Mouse (Mus musculus) stomach, embryonic 15.5 days (tissue): Measurements from ENCODE around the gene Eif3i. TPM values are rescaled to one million over a fixed set of nuclear protein-coding genes. Genes with fewer than 3 reads are reported as not detected.

Experiments
- ATAC-seq: fragments of 200-750 bp; cut with Nextera tagmentation; 2 replicates; pipeline ENCODE4 v1.8.0; 2017; ENCODE audit warnings: low read depth, moderate number of reproducible peaks, moderate TSS enrichment; ENCODE audit not compliant: insufficient read depth, low FRiP score
- H3K27ac ChIP-seq: fragments of 300-500 bp; sonication (generic); 2 replicates; pipeline ENCODE4 v1.5.1; 2015; ENCODE audit warnings: mild to moderate bottlenecking, inconsistent platforms
- H3K27me3 ChIP-seq: fragments of 300-500 bp; sonication (generic); replicated peaks from 2 replicates; pipeline ENCODE4 v1.6.1; 2015; ENCODE audit warnings: inconsistent platforms
- H3K36me3 ChIP-seq: fragments of 300-500 bp; sonication (generic); 2 replicates; pipeline ENCODE4 v1.6.1; 2015; ENCODE audit warnings: inconsistent platforms
- H3K4me1 ChIP-seq: fragments of 300-500 bp; sonication (generic); 2 replicates; pipeline ENCODE4 v1.6.1; 2015; ENCODE audit warnings: inconsistent platforms
- H3K4me2 ChIP-seq: fragments of 300-500 bp; sonication (generic); 2 replicates; pipeline ENCODE4 v1.6.1; 2015; ENCODE audit warnings: mild to moderate bottlenecking, inconsistent platforms
- H3K4me3 ChIP-seq: fragments of 300-500 bp; sonication (generic); replicated peaks from 2 replicates; pipeline ENCODE4 v1.5.1; 2015; ENCODE audit warnings: inconsistent platforms
- H3K9ac ChIP-seq: fragments of 300-500 bp; sonication (generic); 2 replicates; pipeline ENCODE4 v1.6.1; 2015; ENCODE audit warnings: inconsistent platforms
- H3K9me3 ChIP-seq: fragments of 300-500 bp; sonication (generic); 2 replicates; pipeline ENCODE4 v1.6.1; 2016; ENCODE audit warnings: inconsistent platforms
- WGBS: fragments of 180-500 bp; shearing (Covaris S2); methylation state at CpG from one replicate; pipeline ENCODE4 v1.1.7; 2015; 5-methylcytosine and 5-hydroxymethylcytosine counted together
- polyA plus RNA-seq: library from polyadenylated mRNA; unstranded; fragments of >200 nt; fragmentation: Nextera tagmentation; extraction: Ambion mirVana; gene quantifications from 2 replicates; pipeline ENCODE4 v1.2.1, GENCODE M21; 2015

Eif3i gene
- 263 and 265 TPM in 2 replicates for polyA plus RNA-seq

DNA sequence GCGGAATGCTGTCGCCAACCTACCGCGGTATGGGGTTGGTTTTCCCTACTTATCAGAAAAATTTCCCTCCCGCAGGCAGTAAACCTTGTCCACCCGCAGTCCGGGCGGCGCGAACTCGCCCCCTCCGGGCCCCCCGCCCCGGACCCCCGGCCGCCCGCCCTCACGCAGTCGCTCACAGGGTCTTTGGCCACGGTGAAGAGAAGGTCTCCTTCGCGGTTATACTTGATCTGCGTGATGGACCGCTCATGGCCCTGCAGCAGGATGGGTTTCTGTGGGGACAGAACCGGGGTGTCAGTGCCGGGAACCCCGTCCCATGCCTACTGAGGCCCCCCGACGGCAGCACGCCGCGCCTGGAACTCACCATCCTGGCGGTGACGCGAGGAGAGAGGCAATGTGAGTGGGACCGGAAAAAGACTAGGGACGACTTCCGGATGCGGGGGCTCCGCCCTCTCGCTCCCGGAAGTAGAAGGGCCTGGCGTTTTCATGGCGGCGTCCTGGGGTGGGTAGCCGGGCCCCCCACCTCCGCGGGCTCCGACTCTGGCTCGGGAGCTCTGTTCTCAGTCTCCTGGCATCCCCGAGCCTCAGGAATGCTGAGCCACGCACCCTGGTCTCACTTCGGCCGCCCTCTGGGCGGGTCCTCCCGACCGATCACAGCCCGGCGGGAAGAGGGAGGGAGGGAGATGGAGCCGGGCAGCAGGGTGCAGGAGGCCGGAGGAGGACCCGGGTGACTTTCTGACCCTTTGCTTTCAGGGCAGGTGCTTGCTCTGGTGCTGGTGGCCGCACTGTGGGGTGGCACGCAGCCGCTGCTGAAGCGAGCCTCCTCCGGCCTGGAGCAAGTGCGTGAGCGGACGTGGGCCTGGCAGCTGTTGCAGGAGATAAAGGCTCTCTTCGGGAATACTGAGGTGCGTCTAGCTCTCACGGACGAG, at the start of gene Eif3i, which contains the start of gene Tmem234:
Eif3i (minus strand) TSS at position 416 of the 926 bp plus-strand sequence.
Tmem234 (plus strand) TSS at position 436 of the 926 bp plus-strand sequence.
- H3K36me3 ChIP-seq = peaks cover 24% of the 10 kb centered on the region; the same call in 1 of the 2 replicates
- WGBS = under 1% methylated on average over 72 of the region's 74 CpGs
- peak within 1 kb of the TSS; percentile 76 for H3K27ac ChIP-seq

DNA sequence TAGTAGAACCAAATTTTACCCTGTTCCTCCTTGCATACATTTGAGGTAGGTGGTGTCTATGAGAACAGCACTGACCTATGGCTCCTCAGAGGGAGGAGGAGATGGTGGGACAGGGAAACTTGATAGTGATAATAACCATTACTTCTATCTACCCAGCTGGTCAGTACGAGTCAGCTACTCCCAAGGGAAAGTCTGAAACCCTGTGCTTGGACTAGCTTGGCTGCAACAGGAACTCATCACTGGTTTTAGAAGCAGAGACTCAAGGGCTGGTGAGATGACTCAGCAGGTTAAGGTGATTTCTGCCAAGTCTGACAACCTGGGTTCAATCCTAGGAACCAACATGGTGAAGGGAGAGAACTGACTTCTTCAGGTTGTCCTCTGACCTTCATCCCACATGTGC, 48.2 kb upstream of the Eif3i start:
- WGBS = 70% methylated on average over 1 of the region's 1 CpGs
- no peak overlapping the region for H3K9ac ChIP-seq
- H3K27ac ChIP-seq = no peak overlapping the region
- no peaks in the 10 kb centered on the region for H3K9me3 ChIP-seq
- H3K4me2 ChIP-seq = no peak overlapping the region
- H3K27me3 ChIP-seq = no peaks in the 10 kb centered on the region
- no peak overlapping the region for H3K4me3 ChIP-seq
- no peaks in the 10 kb centered on the region for H3K4me1 ChIP-seq
- peaks cover 55% of the 10 kb centered on the region for H3K36me3 ChIP-seq
- no peak for ATAC-seq

More for the DNA sequence above, at the start of gene Eif3i, which contains the start of gene Tmem234:
- ATAC-seq = peak; percentile 87
- peak within 1 kb of the TSS; percentile 93 for H3K9ac ChIP-seq
- peaks cover 28% of the 10 kb centered on the region for H3K4me1 ChIP-seq
- H3K9me3 ChIP-seq = no peaks in the 10 kb centered on the region
- peak within 1 kb of the TSS; percentile 97 for H3K4me3 ChIP-seq
- H3K4me2 ChIP-seq = peak within 1 kb of the TSS; percentile 79
- H3K27me3 ChIP-seq = no peaks in the 10 kb centered on the region

DNA sequence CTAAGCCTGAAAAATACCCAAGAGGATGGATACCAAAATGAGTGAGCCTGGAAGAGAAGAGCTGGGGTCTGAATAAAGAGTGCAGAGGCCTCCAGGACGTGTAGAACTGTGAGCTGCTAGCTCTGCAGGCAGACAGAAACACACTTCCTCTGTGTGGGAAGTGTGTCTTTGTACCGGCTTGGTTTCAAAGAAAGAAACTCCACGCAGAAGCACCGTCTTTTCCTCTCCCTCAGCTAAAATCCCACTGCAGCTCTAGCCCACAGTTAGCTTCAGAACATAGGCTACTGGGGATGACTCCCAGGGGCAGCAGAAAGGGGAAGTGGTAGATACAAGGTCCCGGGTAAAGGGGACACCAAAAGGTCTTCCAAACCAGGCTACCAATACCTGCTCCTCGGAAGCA, 44.8 kb upstream of the Eif3i start:
- no peaks in the 10 kb centered on the region for H3K27me3 ChIP-seq
- H3K36me3 ChIP-seq = peaks cover 40% of the 10 kb centered on the region
- no peaks in the 10 kb centered on the region for H3K9me3 ChIP-seq
- no peak for ATAC-seq
- H3K9ac ChIP-seq = no peak overlapping the region
- 85% methylated on average over 6 of the region's 6 CpGs for WGBS
- no peak overlapping the region for H3K4me3 ChIP-seq
- no peak overlapping the region for H3K4me2 ChIP-seq
- no peaks in the 10 kb centered on the region for H3K4me1 ChIP-seq
- H3K27ac ChIP-seq = no peak overlapping the region

DNA sequence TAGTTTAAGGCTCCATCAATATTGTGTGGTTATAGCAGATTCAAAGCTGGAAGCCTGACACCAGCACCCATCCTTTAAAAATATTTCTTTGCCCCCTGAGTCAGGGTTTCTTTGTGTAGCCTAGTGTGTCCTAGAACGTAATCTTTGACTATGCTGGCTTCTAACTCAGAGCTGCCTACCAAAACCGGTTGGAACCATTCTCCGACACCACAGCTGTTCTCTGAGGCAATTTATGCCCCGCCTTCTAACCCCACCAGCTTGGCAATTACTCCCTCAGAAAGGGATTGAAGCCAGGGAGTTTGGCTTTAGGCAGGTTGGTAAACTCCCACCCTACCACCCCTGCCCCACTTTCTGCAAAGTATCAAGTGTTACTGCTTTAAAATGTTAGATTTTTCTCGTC, 41.3 kb upstream of the Eif3i start:
- Histone ChIP-seq H3K27ac (0 out of 2 replicates have a peak overlapping the region, but pooled peaks have one; percentile 2), H3K4me3 (no peak overlapping the region), H3K9me3 (no peaks in the 10 kb centered on the region), H3K4me2 (peak overlapping the region; percentile 78; the same call in 1 of the 2 replicates), H3K9ac (no peak overlapping the region), H3K27me3 (no peaks in the 10 kb centered on the region), H3K4me1 (peaks cover 13% of the 10 kb centered on the region), H3K36me3 (peaks cover 23% of the 10 kb centered on the region)
- no peak for ATAC-seq
- 42% methylated on average over 5 of the region's 5 CpGs for WGBS

DNA sequence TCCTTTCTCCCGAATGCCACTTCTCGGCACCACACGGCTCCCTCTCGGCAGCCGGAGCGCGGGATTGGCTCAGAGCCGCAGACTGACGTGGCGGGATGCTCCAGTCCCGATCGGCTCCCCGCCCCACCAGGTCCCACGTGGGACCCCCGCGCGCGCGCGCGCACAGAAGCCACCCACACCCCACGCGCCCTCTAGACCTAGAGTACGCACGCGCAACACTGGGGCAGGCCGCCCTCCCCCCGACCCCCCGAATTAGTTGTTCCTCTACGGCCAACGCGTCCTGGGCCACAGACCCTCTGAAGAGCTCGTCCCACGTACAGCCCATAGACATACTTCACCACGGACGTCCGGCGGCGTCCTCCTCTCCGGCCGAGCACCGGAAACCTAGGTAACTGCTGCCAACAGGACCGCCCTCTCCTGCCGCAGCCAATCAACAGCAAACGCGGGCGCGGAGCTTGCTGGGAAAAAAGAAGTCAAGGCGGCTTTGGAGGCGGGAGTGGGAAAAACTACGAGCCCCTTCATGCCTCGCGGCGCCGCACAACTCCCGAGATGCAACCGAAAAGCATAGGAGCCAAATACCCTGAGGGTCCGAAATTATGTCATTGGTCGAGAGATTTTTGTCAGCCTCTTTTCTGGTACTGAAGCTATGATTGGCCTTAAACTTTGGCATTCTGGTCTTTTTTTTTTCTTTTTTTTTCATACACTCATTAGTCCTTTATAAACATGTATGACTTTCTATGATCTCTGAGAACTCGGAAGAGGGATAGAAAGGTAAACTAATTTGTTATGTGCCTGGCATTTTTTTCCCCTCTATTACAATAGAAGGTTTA, 40.4 kb upstream of the Eif3i start, which contains the start of gene Txlna:
Txlna (minus strand) TSS at position 428 of the 830 bp plus-strand sequence.
- WGBS = under 1% methylated on average over 60 of the region's 60 CpGs

DNA sequence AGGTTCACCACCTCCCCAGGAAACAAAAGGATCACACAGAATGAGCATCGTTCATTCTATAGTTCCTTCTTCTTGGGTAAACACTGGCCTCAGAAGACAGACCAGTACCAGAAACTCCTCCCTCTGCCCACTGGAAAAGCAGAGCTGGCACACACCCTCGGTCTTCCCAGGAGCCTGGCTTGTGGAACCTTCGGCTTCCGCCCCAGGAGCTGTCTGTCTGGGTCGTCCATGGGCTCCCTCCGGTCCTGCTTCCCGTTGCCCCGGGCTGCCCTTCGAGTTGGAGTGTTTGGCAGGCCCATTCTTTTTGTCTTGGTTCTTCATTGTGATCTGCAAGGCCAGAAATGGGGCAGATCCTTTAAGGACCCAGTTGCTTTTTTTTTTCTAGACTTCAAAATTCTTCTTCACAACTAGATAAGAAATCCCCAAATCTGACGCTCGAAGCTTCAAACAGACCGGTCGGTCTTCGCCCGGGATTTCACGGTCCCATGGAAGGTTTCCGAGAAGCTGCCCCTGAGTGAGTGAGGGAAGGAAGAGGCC, 39.7 kb upstream of the Eif3i start:
- H3K4me1 ChIP-seq = peaks cover 13% of the 10 kb centered on the region
- peak overlapping the region; percentile 53 for H3K9ac ChIP-seq
- no peaks in the 10 kb centered on the region for H3K9me3 ChIP-seq
- no peaks in the 10 kb centered on the region for H3K27me3 ChIP-seq
- peaks cover 25% of the 10 kb centered on the region for H3K36me3 ChIP-seq
- H3K27ac ChIP-seq = peak overlapping the region; percentile 97
- 2% methylated on average over 17 of the region's 17 CpGs for WGBS
- no peak for ATAC-seq
- H3K4me2 ChIP-seq = peak overlapping the region; percentile 78
- peak overlapping the region; percentile 70 for H3K4me3 ChIP-seq

More for the DNA sequence above, 40.4 kb upstream of the Eif3i start, which contains the start of gene Txlna:
- Histone ChIP-seq H3K4me2 (peak within 1 kb of the TSS; percentile 78), H3K4me1 (peaks cover 13% of the 10 kb centered on the region), H3K9ac (peak within 1 kb of the TSS; percentile 53), H3K36me3 (peaks cover 26% of the 10 kb centered on the region), H3K27me3 (no peaks in the 10 kb centered on the region), H3K27ac (peak within 1 kb of the TSS; percentile 97), H3K9me3 (no peaks in the 10 kb centered on the region), H3K4me3 (peak within 1 kb of the TSS; percentile 70)
- ATAC-seq = peak; percentile 92

DNA sequence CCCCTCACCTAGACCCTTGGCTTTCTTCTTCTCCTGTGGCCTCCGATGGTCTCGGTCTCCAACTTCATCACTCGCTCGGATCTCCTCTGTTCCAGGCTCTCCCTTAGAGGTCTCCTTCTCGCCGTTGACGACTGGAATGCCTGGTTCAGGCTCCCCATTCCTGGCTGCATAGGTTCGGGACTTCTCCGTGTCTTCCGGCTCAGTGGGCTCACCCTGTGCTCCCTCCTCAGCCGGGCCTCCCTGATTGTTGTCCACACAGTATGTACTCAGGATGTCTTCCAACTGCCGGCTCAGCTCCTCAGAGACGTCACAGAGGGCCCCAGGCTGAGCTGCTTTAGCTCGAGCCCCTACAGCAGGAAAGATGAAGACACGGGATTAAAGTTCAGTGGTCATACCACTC, 38.8 kb upstream of the Eif3i start:
- Histone ChIP-seq H3K36me3 (peaks cover 33% of the 10 kb centered on the region), H3K27ac (peak overlapping the region; percentile 97; the same call in 1 of the 2 replicates), H3K27me3 (no peaks in the 10 kb centered on the region), H3K9ac (no peak overlapping the region), H3K4me1 (peaks cover 13% of the 10 kb centered on the region), H3K4me2 (peak overlapping the region; percentile 78), H3K9me3 (no peaks in the 10 kb centered on the region), H3K4me3 (peak overlapping the region; percentile 70)
- no peak for ATAC-seq
- 85% methylated on average over 15 of the region's 15 CpGs for WGBS

DNA sequence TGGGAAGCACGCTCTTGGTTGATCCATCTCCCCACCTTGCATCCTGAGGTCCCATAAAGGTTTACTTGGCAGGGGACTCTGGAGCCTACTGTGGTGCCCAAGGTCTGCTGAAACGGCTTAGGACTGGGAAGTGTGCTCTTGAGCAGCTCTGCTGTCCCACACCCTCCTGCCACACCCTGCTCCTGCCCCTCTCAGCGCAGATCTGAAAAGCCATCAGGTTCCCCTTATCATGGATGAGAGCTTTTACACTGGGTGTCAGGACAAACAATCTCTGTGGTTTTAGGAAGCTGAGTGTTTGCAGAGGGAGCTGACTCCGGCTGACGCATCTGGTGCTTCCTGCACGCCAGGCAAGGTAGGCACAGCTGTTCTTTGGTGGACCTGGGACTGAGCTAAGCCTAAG, 33.4 kb upstream of the Eif3i start:
- 0 out of 2 replicates have a peak, but pooled peaks have one; percentile 30 for ATAC-seq
- Histone ChIP-seq H3K9me3 (no peaks in the 10 kb centered on the region), H3K4me2 (no peak overlapping the region), H3K4me3 (no peak overlapping the region), H3K27ac (no peak overlapping the region), H3K27me3 (no peaks in the 10 kb centered on the region), H3K4me1 (peaks cover 6% of the 10 kb centered on the region; the same call in 1 of the 2 replicates), H3K9ac (no peak overlapping the region), H3K36me3 (peaks cover 77% of the 10 kb centered on the region)
- WGBS = 84% methylated on average over 6 of the region's 6 CpGs

DNA sequence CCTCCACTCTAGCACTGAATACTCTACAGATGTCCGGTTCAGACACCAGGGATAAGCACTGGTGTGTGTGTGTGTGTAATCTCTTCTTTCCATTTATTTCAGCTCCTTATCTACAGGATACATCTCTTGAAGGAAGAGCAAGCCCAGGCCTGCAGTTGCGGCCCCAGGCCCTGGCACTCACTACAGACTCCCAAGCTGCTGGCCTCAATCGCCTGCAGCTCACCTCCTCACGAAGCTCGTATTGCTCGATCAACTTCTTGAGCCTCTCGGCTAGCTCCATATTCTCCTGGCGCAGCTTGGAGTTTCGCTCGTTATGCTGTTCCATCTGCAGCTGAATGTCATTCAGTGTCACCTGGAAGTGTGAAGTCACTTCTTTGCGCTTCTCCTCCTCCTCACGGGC, 31.4 kb upstream of the Eif3i start:
- H3K27ac ChIP-seq = no peak overlapping the region
- peaks cover 81% of the 10 kb centered on the region for H3K36me3 ChIP-seq
- 0 out of 2 replicates have a peak, but pooled peaks cover 3% of the 10 kb centered on the region for H3K4me1 ChIP-seq
- H3K27me3 ChIP-seq = no peaks in the 10 kb centered on the region
- WGBS = 90% methylated on average over 12 of the region's 12 CpGs
- H3K4me2 ChIP-seq = no peak overlapping the region
- no peaks in the 10 kb centered on the region for H3K9me3 ChIP-seq
- H3K4me3 ChIP-seq = no peak overlapping the region
- H3K9ac ChIP-seq = no peak overlapping the region
- ATAC-seq = no peak

DNA sequence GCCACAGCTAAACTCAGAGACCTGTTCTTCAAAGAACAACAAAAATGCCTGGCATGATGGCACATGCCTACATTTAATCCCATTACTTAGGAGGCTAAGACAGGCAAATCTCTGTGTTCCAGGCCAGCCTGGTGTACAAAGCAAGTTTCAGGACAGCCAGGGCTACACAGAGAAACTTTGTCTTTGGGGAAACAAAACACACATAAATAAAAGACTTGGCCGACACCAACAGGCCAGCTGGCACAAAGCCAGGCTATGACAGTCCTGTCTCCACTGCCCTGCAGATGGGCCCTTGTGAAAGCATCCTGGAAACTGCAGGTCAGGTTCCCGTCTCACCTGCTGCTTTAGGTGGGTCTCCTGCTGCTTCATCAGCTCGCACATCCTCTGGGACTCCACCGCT, 30.5 kb upstream of the Eif3i start:
- peaks cover 76% of the 10 kb centered on the region for H3K36me3 ChIP-seq

DNA sequence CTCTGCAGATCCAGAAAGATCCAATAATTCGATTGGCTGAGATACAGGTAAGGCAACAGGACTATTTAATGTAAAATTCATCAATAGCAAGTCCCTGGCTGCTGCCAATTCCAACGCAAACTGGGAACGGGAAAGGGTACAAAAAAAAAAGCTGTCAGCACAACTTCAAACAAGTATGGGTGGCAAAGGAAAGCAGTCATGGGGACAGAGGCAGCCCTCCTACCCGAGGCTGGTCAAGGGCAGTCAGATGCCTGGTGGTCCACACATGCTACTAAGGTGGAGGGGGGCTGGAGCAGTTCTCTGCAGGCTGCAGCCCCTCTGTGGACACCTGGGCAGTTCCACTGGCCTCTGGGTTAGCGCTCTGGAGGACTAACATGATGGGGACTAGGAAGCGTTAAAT, 25.6 kb upstream of the Eif3i start:
- peaks cover 38% of the 10 kb centered on the region for H3K36me3 ChIP-seq
- no peak overlapping the region for H3K27ac ChIP-seq
- no peak overlapping the region for H3K9ac ChIP-seq
- peaks cover 31% of the 10 kb centered on the region for H3K4me1 ChIP-seq
- H3K9me3 ChIP-seq = no peaks in the 10 kb centered on the region
- ATAC-seq = no peak
- H3K4me2 ChIP-seq = no peak overlapping the region
- no peaks in the 10 kb centered on the region for H3K27me3 ChIP-seq
- 70% methylated on average over 6 of the region's 6 CpGs for WGBS
- no peak overlapping the region for H3K4me3 ChIP-seq

More for the DNA sequence above, 30.5 kb upstream of the Eif3i start:
- Histone ChIP-seq H3K9ac (no peak overlapping the region), H3K9me3 (no peaks in the 10 kb centered on the region), H3K4me2 (no peak overlapping the region), H3K4me3 (no peak overlapping the region), H3K27me3 (no peaks in the 10 kb centered on the region), H3K4me1 (0 out of 2 replicates have a peak, but pooled peaks cover 3% of the 10 kb centered on the region), H3K27ac (no peak overlapping the region)
- WGBS = 78% methylated on average over 4 of the region's 4 CpGs
- ATAC-seq = no peak
